Mouse (Mus musculus) heart, embryonic 13.5 days (tissue): Measurements from ENCODE around the gene Gm4969. TPM values are rescaled to one million over a fixed set of nuclear protein-coding genes. Genes with fewer than 3 reads are reported as not detected.

Source experiments
- ATAC-seq: fragments of 200-750 bp; cut with Nextera tagmentation; 2 replicates; pipeline ENCODE4 v1.8.0; 2017; ENCODE audit warnings: moderate TSS enrichment; ENCODE audit not compliant: insufficient number of reproducible peaks, low FRiP score, low TSS enrichment; ENCODE audit errors: extremely low read depth
- H3K27ac ChIP-seq: fragments of 300-500 bp; sonication (generic); replicated peaks from 2 replicates; pipeline ENCODE4 v1.5.1; 2015; ENCODE audit warnings: moderate library complexity, mild to moderate bottlenecking, inconsistent platforms
- H3K27me3 ChIP-seq: fragments of 300-500 bp; sonication (generic); replicated peaks from 2 replicates; pipeline ENCODE4 v1.6.1; 2015; ENCODE audit warnings: mild to moderate bottlenecking, inconsistent platforms
- H3K36me3 ChIP-seq: fragments of 300-500 bp; sonication (generic); 2 replicates; pipeline ENCODE4 v1.6.1; 2015; ENCODE audit warnings: mild to moderate bottlenecking, inconsistent platforms
- H3K4me1 ChIP-seq: fragments of 300-500 bp; sonication (generic); 2 replicates; pipeline ENCODE4 v1.6.1; 2015; ENCODE audit warnings: inconsistent platforms
- H3K4me2 ChIP-seq: fragments of 300-500 bp; sonication (generic); 2 replicates; pipeline ENCODE4 v1.6.1; 2015; ENCODE audit warnings: inconsistent platforms, mild to moderate bottlenecking, moderate library complexity
- H3K4me3 ChIP-seq: fragments of 300-500 bp; sonication (generic); 2 replicates; pipeline ENCODE4 v1.5.1; 2015; ENCODE audit warnings: moderate library complexity, mild to moderate bottlenecking, inconsistent platforms
- H3K9ac ChIP-seq: fragments of 300-500 bp; sonication (generic); 2 replicates; pipeline ENCODE4 v1.6.1; 2015; ENCODE audit warnings: inconsistent platforms, mild to moderate bottlenecking, moderate library complexity
- H3K9me3 ChIP-seq: fragments of 300-500 bp; sonication (generic); 2 replicates; pipeline ENCODE4 v1.6.1; 2016; ENCODE audit warnings: inconsistent platforms
- whole genome bisulfite sequencing: fragments of 180-500 bp; shearing (Covaris S2); methylation state at CpG from one replicate; pipeline ENCODE4 v1.1.7; 2015; ENCODE audit warnings: mixed read lengths; 5-methylcytosine and 5-hydroxymethylcytosine counted together
- polyA plus RNA-seq: library from polyadenylated mRNA; unstranded; fragments of >200 nt; fragmentation: Nextera tagmentation; extraction: Ambion mirVana; gene quantifications from 2 replicates; pipeline ENCODE4 v1.2.1, GENCODE M21; 2015

Gene Gm4969
- polyA plus RNA-seq: 1.2 and 2.1 TPM in 2 replicates

DNA sequence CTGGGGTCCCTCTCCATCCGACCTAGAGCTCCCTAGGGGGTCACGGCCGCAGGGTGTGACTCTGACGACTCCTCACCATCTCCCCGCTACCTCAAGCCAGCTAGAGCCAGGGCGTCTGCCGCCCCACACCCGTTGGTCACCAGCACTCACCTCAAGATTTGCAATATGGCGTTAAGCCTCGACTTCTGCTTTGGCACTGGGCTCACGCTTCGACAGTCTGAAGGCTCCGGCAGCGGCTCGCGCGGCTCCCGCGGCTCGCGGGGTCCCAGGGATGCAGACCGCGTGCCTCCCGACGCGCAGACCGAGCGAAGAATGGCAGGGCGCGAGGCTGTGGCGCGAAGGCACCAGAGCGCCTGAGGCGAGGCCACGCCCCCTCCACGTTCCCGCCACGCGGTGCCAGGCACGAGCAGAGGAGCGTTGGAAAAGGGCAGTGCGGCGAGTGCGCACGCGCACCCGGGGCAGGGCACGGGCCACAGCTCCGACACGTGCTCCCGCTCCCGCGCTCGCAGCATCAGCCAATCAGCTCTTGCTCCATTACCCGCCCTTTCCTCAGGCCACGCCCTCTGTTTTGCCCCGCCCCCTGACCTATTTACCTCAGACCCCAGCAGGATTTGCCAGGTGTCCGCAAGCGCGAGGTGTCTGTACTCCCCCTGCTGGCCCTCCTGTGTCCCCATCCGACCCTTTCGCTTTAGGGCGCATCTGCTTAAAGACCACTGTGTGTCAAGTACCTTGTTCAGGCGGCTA is at the start of gene Gm4969:
TSS of gene Gm4969 (minus strand) at position 341 of the 744 bp plus-strand sequence.
- peak within 1 kb of the TSS; percentile 94 for H3K4me2 ChIP-seq
- H3K9ac ChIP-seq: no peak within 1 kb of the TSS
- peaks cover 6% of the 10 kb centered on the region; the same call in 1 of the 2 replicates for H3K27me3 ChIP-seq
- 19% methylated on average over 61 of the region's 64 CpGs for WGBS
- no peak within 1 kb of the TSS for H3K27ac ChIP-seq
- H3K36me3 ChIP-seq: no peaks in the 10 kb centered on the region
- H3K4me3 ChIP-seq: peak within 1 kb of the TSS; percentile 36
- 0 out of 2 replicates have a peak, but pooled peaks have one; percentile 29 for ATAC-seq
- H3K9me3 ChIP-seq: no peaks in the 10 kb centered on the region; the same call in 1 of the 2 replicates
- peaks cover 20% of the 10 kb centered on the region for H3K4me1 ChIP-seq

DNA sequence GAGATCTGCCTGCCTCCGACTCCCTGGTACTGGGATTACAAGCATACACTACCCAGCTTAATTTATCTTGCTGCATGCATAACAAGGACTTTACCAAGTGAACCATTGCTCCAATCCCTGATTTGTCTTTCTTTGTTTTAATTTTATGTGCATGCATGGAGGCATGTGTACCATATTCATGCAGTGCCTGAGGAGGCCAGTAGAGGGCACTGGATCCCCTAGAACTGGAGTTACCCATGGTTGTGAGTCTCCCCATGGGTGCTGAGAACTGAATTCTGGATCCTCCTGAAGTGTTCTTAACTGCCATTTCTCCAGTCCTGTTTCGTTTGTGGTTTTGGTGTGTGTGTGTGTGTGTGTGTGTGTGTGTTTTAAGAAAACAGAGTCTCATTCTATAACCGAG is 48.8 kb upstream of the Gm4969 start:
- 85% methylated on average over 3 of the region's 3 CpGs for WGBS
- Histone ChIP-seq H3K4me3 (no peak overlapping the region), H3K4me2 (no peak overlapping the region), H3K9ac (no peak overlapping the region), H3K4me1 (peaks cover 68% of the 10 kb centered on the region), H3K27me3 (peaks cover 16% of the 10 kb centered on the region), H3K27ac (0 out of 2 replicates have a peak overlapping the region, but pooled peaks have one; percentile 91), H3K36me3 (no peaks in the 10 kb centered on the region), H3K9me3 (no peaks in the 10 kb centered on the region)
- no peak for ATAC-seq

DNA sequence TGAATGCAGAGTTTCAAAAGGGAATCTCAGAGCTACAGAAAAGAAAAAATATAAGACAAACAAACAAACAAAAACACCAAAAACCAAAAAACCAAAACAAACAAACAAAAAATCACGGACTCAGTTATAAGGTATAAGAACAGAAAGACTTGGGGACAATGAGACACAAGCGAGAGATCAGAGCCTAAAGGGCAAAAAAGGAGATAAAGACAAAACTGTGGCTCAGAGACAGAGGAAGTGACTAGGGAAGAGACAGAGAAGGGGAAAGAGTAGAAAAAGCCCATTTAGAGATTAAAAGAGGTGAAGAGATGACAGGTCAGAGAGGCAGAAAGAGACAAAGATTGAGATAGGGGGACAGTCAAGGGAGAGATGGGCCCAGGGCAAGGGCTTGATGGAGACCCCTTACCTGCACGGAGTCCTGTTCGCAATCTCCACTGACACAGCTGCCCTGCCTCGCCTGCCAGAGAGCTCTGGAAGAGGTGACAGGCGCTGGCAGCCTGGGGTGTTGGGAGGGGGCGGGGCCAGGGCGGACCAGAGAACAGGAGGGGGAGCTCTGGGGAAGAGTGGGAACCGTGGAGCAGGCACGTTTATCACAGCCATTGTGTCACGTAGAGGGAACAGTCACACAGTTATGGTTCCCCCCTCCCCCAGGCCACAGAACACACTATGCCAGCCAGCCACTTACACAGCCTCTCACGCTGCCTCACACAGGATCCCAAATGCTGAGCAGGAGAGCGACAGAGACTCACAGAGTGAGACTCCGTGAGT is 47.7 kb upstream of the Gm4969 start, which contains the start of gene Gipr:
TSS of gene Gipr (minus strand) at position 472 of the 768 bp plus-strand sequence.
- Histone ChIP-seq H3K4me3 (peak within 1 kb of the TSS; percentile 37), H3K4me2 (peak within 1 kb of the TSS; percentile 64), H3K9ac (peak within 1 kb of the TSS; percentile 71), H3K27ac (peak within 1 kb of the TSS; percentile 91), H3K9me3 (no peaks in the 10 kb centered on the region), H3K36me3 (no peaks in the 10 kb centered on the region), H3K4me1 (peaks cover 57% of the 10 kb centered on the region), H3K27me3 (peaks cover 19% of the 10 kb centered on the region)
- ATAC-seq: peak; percentile 53
- WGBS: 5% methylated on average over 14 of the region's 14 CpGs

DNA sequence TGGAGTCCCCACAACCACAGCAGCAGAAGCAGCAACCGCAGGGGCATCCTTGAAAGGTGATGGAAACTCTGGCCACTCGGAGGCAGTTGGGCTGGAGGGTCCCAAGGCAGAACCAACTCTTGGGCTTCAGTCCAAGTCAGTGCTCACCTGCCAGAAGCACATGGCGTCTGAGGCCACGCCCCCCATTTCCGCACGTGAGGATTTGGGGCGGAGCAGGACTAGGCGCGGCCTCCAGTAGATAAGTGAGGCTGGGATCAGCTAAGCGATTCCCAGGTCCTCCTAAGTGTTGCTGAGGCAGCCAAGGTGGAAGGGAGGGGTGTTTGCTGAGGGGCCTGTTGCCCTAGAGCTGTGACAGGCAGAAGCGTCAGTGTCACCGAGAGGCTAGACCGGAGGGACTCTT is 46.8 kb upstream of the Gm4969 start:
- WGBS: under 1% methylated on average over 13 of the region's 13 CpGs
- Histone ChIP-seq H3K9ac (peak overlapping the region; percentile 71), H3K9me3 (no peaks in the 10 kb centered on the region), H3K4me1 (peaks cover 57% of the 10 kb centered on the region), H3K4me3 (peak overlapping the region; percentile 37), H3K27me3 (peaks cover 26% of the 10 kb centered on the region), H3K4me2 (peak overlapping the region; percentile 64), H3K36me3 (no peaks in the 10 kb centered on the region), H3K27ac (peak overlapping the region; percentile 91)
- ATAC-seq: 0 out of 2 replicates have a peak, but pooled peaks have one; percentile 12

DNA sequence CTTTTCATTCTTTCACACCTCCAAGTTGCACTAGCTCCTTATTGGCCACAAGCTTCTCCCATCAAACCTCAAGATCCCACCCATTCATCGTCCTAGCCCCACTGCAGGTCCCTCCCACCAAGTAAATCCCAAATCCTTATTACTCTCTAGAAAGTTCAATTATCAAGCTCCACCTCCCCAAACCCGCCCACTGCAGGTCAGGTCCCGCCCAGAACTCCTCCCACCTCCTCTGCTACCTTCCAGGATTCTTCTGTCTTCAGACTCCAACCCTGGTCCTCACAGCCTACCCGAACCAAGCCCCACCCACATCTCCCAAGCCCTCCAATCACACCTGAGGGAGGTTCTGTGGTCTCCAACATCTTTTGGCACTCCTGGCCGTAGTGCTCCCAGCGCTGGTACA is 46.0 kb upstream of the Gm4969 start:
- Histone ChIP-seq H3K9me3 (no peaks in the 10 kb centered on the region), H3K27ac (no peak overlapping the region), H3K4me2 (peak overlapping the region; percentile 64), H3K36me3 (no peaks in the 10 kb centered on the region), H3K9ac (peak overlapping the region; percentile 71), H3K27me3 (peaks cover 34% of the 10 kb centered on the region), H3K4me3 (peak overlapping the region; percentile 37), H3K4me1 (peaks cover 57% of the 10 kb centered on the region)
- ATAC-seq: no peak
- 5% methylated on average over 6 of the region's 6 CpGs for WGBS

DNA sequence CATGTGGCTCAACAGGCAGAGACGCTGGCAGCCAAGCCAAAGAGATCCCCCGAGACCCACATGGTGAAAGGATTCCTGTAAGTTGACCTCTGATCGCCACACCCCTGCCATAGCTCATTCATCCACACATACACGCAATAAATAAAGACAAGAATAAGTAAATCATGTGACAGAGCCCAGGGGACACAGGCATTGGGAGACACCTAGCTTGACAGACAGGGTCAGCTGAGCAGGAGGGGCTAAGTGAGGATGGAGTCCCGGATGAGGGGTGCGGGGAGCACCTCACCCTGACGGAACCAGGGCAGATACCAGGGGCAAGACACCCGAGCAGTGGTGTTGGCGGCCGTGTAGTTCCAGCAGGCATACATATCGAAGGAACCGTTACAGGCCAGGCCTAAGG is 45.6 kb upstream of the Gm4969 start:
- Histone ChIP-seq H3K4me1 (peaks cover 55% of the 10 kb centered on the region), H3K27ac (no peak overlapping the region), H3K9me3 (no peaks in the 10 kb centered on the region), H3K36me3 (no peaks in the 10 kb centered on the region), H3K9ac (peak overlapping the region; percentile 44; the same call in 1 of the 2 replicates), H3K4me2 (peak overlapping the region; percentile 64), H3K27me3 (peaks cover 38% of the 10 kb centered on the region), H3K4me3 (no peak overlapping the region)
- no peak for ATAC-seq
- 33% methylated on average over 12 of the region's 12 CpGs for WGBS

DNA sequence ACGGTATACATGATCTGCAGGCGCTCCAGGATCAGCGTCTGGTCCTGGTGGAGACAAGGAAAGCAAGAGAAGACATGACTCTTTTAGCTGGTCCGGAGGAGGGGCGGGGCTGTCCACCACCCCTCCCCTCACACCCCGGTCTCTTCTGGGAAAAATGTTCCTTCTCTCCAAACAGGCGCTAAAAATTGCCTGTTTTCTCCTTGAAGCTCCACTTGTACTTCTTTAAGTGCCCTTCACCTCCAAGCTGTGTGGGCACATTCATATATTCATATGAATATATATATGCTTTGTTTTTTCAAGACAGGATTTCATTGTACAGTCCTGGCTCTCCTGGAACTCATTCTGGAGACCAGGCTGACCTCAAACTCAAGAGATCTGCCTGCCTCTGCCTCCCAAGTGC is 44.8 kb upstream of the Gm4969 start:
- no peaks in the 10 kb centered on the region for H3K36me3 ChIP-seq
- peaks cover 42% of the 10 kb centered on the region for H3K27me3 ChIP-seq
- peaks cover 50% of the 10 kb centered on the region for H3K4me1 ChIP-seq
- no peak overlapping the region for H3K4me2 ChIP-seq
- no peak overlapping the region for H3K27ac ChIP-seq
- WGBS: 73% methylated on average over 7 of the region's 7 CpGs
- H3K9me3 ChIP-seq: no peaks in the 10 kb centered on the region
- H3K9ac ChIP-seq: no peak overlapping the region
- H3K4me3 ChIP-seq: no peak overlapping the region
- no peak for ATAC-seq

DNA sequence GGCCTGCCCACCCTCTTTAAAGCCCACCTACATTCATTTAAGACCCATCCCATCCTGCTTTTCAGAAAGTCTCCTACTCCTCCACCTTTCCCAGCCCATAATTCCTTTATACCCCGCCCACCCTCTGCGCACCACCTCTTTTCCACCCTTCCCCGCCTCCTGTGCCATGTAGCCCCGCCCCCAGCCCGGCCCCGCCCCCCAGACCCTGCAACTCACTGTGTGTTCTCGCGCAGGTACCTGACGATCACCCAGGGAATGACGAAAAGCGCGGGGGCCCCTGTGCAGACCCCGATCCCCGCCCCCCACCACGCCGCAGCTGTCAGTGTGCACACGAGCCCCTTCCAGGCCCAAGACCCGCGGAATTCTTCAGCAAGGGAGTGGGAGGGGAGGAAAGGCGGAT is 41.9 kb upstream of the Gm4969 start:
- no peak for ATAC-seq
- H3K4me3 ChIP-seq: peak overlapping the region; percentile 50
- WGBS: 3% methylated on average over 20 of the region's 20 CpGs
- peak overlapping the region; percentile 80 for H3K9ac ChIP-seq
- no peak overlapping the region for H3K27ac ChIP-seq
- peaks cover 42% of the 10 kb centered on the region for H3K27me3 ChIP-seq
- H3K4me1 ChIP-seq: peaks cover 45% of the 10 kb centered on the region
- peak overlapping the region; percentile 79 for H3K4me2 ChIP-seq
- H3K9me3 ChIP-seq: no peaks in the 10 kb centered on the region
- H3K36me3 ChIP-seq: peaks cover under 1% of the 10 kb centered on the region

DNA sequence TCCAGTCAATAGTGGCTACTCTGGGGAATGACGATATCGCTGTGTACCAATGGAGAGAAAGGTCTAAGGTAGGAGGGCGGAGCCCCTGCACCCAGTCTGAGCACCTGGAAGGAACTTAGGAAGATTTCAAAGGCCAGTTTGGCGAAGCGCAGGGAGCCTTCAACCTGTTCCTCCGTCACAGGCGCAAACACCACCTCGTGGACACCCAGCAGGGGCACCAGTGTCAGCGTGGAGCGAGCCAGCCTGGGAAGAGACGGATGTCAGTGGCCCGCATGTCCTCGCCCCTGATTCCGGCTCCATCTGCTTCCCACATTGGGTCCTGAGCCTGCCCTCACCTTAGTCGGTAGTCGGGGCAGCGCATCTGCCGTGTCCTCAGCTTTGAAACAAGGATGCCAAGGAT is 41.2 kb upstream of the Gm4969 start:
- Histone ChIP-seq H3K36me3 (peaks cover 7% of the 10 kb centered on the region), H3K4me2 (peak overlapping the region; percentile 79), H3K4me3 (peak overlapping the region; percentile 50), H3K27ac (no peak overlapping the region), H3K9ac (peak overlapping the region; percentile 80), H3K9me3 (no peaks in the 10 kb centered on the region), H3K27me3 (peaks cover 39% of the 10 kb centered on the region), H3K4me1 (peaks cover 38% of the 10 kb centered on the region)
- 18% methylated on average over 18 of the region's 18 CpGs for WGBS
- ATAC-seq: no peak

DNA sequence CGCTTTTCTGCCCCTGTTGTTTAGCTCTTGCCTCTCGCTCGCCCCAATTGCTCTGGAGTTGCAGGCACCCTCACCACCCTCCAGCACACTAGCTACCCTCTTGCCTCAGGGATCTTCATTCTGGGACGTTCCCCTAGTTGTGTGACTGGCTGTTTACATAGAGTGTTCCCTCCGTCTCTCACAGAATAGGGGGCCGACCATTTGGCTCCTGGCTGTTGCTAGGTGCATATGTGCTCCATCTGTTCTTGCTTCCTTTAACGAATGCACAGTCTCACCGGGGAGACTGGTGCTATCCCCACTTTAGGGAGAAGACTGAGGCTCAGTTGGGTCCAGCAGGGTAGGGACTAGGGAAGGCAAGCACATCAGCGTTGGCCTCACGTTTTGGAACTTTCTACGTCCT is 40.4 kb upstream of the Gm4969 start:
- Histone ChIP-seq H3K36me3 (peaks cover 16% of the 10 kb centered on the region), H3K9ac (no peak overlapping the region), H3K4me2 (no peak overlapping the region), H3K27me3 (peaks cover 33% of the 10 kb centered on the region), H3K4me3 (no peak overlapping the region), H3K4me1 (peaks cover 30% of the 10 kb centered on the region), H3K9me3 (no peaks in the 10 kb centered on the region), H3K27ac (no peak overlapping the region)
- 64% methylated on average over 11 of the region's 11 CpGs for WGBS
- ATAC-seq: no peak

DNA sequence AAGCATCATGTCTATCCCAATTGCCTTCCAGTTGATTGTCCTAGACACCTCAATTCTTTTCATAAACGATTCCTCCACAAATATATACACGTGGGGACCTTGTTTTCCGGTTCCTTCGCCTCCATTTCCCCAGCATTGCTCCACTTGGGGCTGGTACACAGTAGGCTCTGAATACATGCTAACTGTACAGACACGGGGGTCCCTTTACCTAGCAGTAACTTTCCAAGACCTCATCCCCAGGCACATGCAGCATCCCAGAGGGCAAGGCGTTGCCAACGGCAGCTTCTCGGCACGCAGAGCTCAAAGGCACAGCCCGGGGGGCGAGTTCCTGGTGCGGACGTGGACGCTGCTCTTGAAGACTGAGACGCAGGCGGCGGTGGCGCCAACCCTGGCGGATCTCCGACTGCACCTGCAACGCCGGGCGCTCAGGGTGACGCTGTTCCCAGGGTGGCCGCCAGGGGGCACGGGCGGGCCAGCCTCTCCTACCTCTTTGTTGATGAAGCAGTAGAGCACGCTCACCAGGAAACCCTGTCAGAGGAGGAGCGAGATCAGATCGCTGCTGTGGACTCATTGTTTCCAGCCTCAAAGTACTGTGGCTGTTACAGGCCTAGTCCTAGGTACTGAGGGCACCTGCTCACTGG is 39.1 kb upstream of the Gm4969 start:
- Histone ChIP-seq H3K4me1 (peaks cover 28% of the 10 kb centered on the region), H3K4me2 (peak overlapping the region; percentile 61), H3K9me3 (no peaks in the 10 kb centered on the region), H3K27me3 (peaks cover 27% of the 10 kb centered on the region), H3K36me3 (peaks cover 28% of the 10 kb centered on the region), H3K27ac (peak overlapping the region; percentile 60), H3K9ac (peak overlapping the region; percentile 72), H3K4me3 (no peak overlapping the region)
- 6% methylated on average over 30 of the region's 30 CpGs for WGBS
- ATAC-seq: 0 out of 2 replicates have a peak, but pooled peaks have one; percentile 28
